Mouse (Mus musculus) c-Kit-positive CD71-positive TER-119-negative erythroid progenitor cells, embryonic 14.5 days (primary cell): ENCODE results near the gene Nf2.

Experiments used
- DNase-seq: peaks from one replicate; pipeline ENCODE4 v3.0.0-alpha.2; 2013; ENCODE audit warnings: low read depth

Gene Nf2

GRCm38 (mm10) chr11:4746733-4747132 lies 102.6 kb downstream of the Nf2 start, which contains the start of gene Cabp7:
Gene Cabp7, minus strand, starts transcription at chr11:4746778.
- no peak for DNase-seq

GRCm38 (mm10) chr11:4745969-4746368 lies 103.4 kb downstream of the Nf2 start:
- DNase-seq: no peak

- no peak for DNase-seq
These were observed 104.6 kb downstream of the Nf2 start for GRCm38 (mm10) chr11:4744691-4745090.

- no peak for DNase-seq
These were observed 108.6 kb downstream of the Nf2 start for GRCm38 (mm10) chr11:4740785-4741184.

GRCm38 (mm10) chr11:4738719-4739118 lies 110.6 kb downstream of the Nf2 start:
- no peak for DNase-seq

GRCm38 (mm10) chr11:4737682-4738081 lies 111.7 kb downstream of the Nf2 start:
- DNase-seq: no peak

- DNase-seq: no peak
These were observed 113.0 kb downstream of the Nf2 start for GRCm38 (mm10) chr11:4736355-4736754.

GRCm38 (mm10) chr11:4734179-4734578 lies 115.2 kb downstream of the Nf2 start:
- no peak for DNase-seq

GRCm38 (mm10) chr11:4731781-4732180 lies 117.6 kb downstream of the Nf2 start:
- DNase-seq: no peak

- DNase-seq: no peak
These were observed 118.4 kb downstream of the Nf2 start for GRCm38 (mm10) chr11:4730913-4731312.

GRCm38 (mm10) chr11:4730096-4730495 lies 119.2 kb downstream of the Nf2 start:
- no peak for DNase-seq

GRCm38 (mm10) chr11:4729603-4730002 lies 119.7 kb downstream of the Nf2 start:
- no peak for DNase-seq

GRCm38 (mm10) chr11:4721728-4722127 lies 127.6 kb downstream of the Nf2 start:
- no peak for DNase-seq

- no peak for DNase-seq
These were observed 128.3 kb downstream of the Nf2 start for GRCm38 (mm10) chr11:4720900-4721580.

GRCm38 (mm10) chr11:4720393-4720792 lies 128.9 kb downstream of the Nf2 start:
- no peak for DNase-seq

- DNase-seq: no peak
These were observed 129.4 kb downstream of the Nf2 start for GRCm38 (mm10) chr11:4719961-4720360.

GRCm38 (mm10) chr11:4718548-4718947 lies 130.8 kb downstream of the Nf2 start:
- DNase-seq: no peak

GRCm38 (mm10) chr11:4716530-4717236 lies 132.7 kb downstream of the Nf2 start:
- DNase-seq: no peak
